Mouse (Mus musculus): Measurements from ENCODE around the gene Mtmr11.

DNA sequence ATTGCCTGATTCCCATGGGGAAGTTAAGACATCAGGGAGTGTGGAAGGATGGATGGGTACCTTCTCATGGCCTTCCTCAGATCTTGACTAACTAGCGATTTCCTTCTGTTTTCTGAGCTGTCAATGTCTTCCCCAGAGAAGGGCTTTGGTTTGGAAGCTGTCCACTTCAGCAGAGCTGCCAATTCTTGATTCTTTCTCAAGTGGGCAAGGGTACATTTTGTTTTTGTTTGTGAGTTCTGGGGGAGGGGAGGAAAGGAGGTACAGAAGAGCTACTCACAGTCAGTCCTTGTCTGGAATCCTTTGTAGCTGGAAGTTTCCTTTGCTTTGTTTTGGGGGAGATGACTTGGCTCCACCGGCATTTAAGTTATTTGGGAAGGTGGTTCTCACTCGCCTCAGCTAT is 48.6 kb upstream of the Mtmr11 start:
- no peak for TF ChIP-seq CTCF (IDR thresholded peaks at IDR 0.05; ENCODE audit: extremely low read depth, insufficient read length, insufficient replicate concordance, low read depth, low read length)
- no peak for TF ChIP-seq POLR2A (IDR thresholded peaks at IDR 0.05; ENCODE audit: low read depth, low read length)

Data from small intestine, adult 2 months (tissue).